Comparison of ENCODE assay signal across 9 mouse cellular contexts in the genomic region with DNA sequence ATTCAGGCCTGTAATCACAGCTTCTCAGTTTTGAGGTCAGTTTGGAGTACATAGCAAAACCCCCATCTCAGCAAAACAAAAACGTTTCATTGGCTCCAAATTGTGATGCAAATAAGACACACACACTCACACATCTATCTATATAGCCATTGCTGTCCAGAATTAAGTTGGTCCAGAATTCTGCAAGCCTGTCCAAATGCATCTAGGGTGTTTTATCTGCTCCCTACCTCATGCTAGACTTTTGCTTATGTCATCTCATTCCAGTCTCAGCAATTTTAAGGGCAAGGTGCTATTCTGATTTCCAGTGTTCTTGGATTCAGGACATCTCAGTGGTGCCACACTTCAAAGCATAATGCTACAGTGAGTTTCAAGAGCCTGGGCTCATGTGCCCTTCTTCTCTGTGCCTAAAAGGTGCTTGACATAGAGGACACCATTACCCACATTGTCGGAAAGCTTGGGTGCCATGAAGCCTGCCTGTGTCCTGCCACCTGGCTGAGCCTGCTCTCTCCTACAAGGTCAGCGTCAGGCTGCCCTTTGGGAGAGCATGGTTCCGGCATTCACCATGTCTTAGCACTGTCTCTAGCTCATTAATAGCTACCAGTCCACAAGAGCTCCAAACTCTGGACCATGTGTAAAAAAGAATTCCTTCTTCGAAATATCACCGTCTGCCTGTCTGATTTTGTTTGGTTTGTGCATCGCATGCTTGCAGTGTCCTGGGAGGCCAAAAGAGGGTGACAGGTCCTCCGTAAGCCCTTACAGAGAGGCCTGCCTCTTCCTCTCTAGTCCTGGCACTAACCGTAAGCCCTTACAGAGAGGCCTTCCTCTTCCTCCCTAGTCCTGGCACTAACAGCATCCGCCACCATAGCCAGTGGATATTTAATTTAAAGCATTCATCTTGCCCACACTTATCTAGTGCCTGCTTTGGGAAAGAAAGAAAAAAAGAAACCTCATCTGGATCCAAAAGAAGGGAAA. TPM values are rescaled to one million over a fixed set of nuclear protein-coding genes. Genes with fewer than 3 reads are reported as not detected.
A peak's percentile ranks its signal among the peaks of the same experiment; 100 is the strongest.
DNase-seq lines count a peak whose midpoint lies in the region; ATAC-seq and TF ChIP-seq lines count a peak whose summit lies in the region.
"Had no signal": no experiment of that assay in that cellular context is flagged by ENCODE, and none has a peak within 500 bp of the region (broad histone marks: within the 10 kb centered on the region; RNA-seq: fewer than 3 reads in every experiment).

No protein-coding gene starts in this region.

- WGBS in kidney, embryonic 15.5 days, result 78% methylated on average over 10 of the region's 10 CpGs
- 85% methylated on average over 10 of the region's 10 CpGs for WGBS in embryonic facial prominence, embryonic 12.5 days

- H3K79me2 ChIP-seq in myocyte (ENCODE audit: control insufficient read depth, insufficient read depth), result peaks cover 33% of the 10 kb centered on the region

- peak overlapping the region; percentile 100 for H3K27ac ChIP-seq in kidney, embryonic 15.5 days
- H3K27ac ChIP-seq in embryonic facial prominence, embryonic 12.5 days, result peak overlapping the region; percentile 100

- peak overlapping the region; percentile 64 for H3K4me2 ChIP-seq in kidney, embryonic 15.5 days
- peak overlapping the region; percentile 75; the same call in 1 of the 2 replicates for H3K4me2 ChIP-seq in embryonic facial prominence, embryonic 12.5 days (replicated peaks)
- peak overlapping the region; percentile 89 for H3K4me2 ChIP-seq in myocyte (ENCODE audit: low read depth)

- peaks cover 50% of the 10 kb centered on the region for H3K4me1 ChIP-seq in kidney, embryonic 15.5 days
- H3K4me1 ChIP-seq in embryonic facial prominence, embryonic 12.5 days, result peaks cover 46% of the 10 kb centered on the region

- ATAC-seq in kidney, embryonic 15.5 days (replicated peaks; ENCODE audit: low FRiP score), result no peak
- no peak for ATAC-seq in embryonic facial prominence, embryonic 12.5 days (ENCODE audit: insufficient number of reproducible peaks, insufficient read depth, low FRiP score, low TSS enrichment)

- H3ac ChIP-seq in myocyte (ENCODE audit: control insufficient read depth, insufficient read length), result no peak overlapping the region

- no peak for DNase-seq in kidney, adult 9 months
- DNase-seq in induced T-regulatory cell, adult 2 months (ENCODE audit: low read depth), result peak; percentile 48
- no peak for DNase-seq in right cerebral cortex, postnatal 36 days (ENCODE audit: low spot score in 2 of 2)
- DNase-seq in gastrocnemius, postnatal 36 days, result no peak
- no peak for DNase-seq in right cerebral cortex, postnatal 25 days

- intact Hi-C loops in gastrocnemius, postnatal 36 days (cut with DNase I), result no loop called here

- H3K27me3 ChIP-seq in kidney, embryonic 15.5 days, result no peaks in the 10 kb centered on the region
- H3K27me3 ChIP-seq in embryonic facial prominence, embryonic 12.5 days, result no peaks in the 10 kb centered on the region
- H3K27me3 ChIP-seq in myocyte (ENCODE audit: control insufficient read depth, insufficient read depth, insufficient read length), result no peaks in the 10 kb centered on the region
- H3K27me3 ChIP-seq: Patski had no signal

- no peak for TF ChIP-seq POLR2A in myocyte (IDR thresholded peaks at IDR 0.05; ENCODE audit: insufficient read length, low read depth)

- H3K9ac ChIP-seq in kidney, embryonic 15.5 days, result peak overlapping the region; percentile 64; the same call in 1 of the 2 replicates
- H3K9ac ChIP-seq in embryonic facial prominence, embryonic 12.5 days, result 0 out of 2 replicates have a peak overlapping the region, but pooled peaks have one; percentile 91

- peaks cover 20% of the 10 kb centered on the region for H3K36me3 ChIP-seq in kidney, embryonic 15.5 days
- H3K36me3 ChIP-seq in embryonic facial prominence, embryonic 12.5 days, result peaks cover 10% of the 10 kb centered on the region
- peaks cover 31% of the 10 kb centered on the region for H3K36me3 ChIP-seq in myocyte (ENCODE audit: control insufficient read depth, insufficient read depth)

- no peaks in the 10 kb centered on the region for H3K9me3 ChIP-seq in kidney, embryonic 15.5 days (replicated peaks)
- no peaks in the 10 kb centered on the region for H3K9me3 ChIP-seq in embryonic facial prominence, embryonic 12.5 days

- H3K4me3 ChIP-seq in kidney, embryonic 15.5 days (replicated peaks), result peak overlapping the region; percentile 76; the same call in 1 of the 2 replicates
- H3K4me3 ChIP-seq in embryonic facial prominence, embryonic 12.5 days, result peak overlapping the region; percentile 74
- peak overlapping the region; percentile 90 for H3K4me3 ChIP-seq in myocyte

TF ChIP-seq in myocyte, 11 proteins besides CTCF, POLR2A, EP300 and RAD21:
- TF ChIP-seq MYOD1 (IDR thresholded peaks at IDR 0.05; ENCODE audit: control insufficient read depth in 1 of 3, insufficient read length in 2 of 3, low read depth in 2 of 3) (no peak), TCF12 (IDR thresholded peaks at IDR 0.05; ENCODE audit: insufficient read depth, poor library complexity, severe bottlenecking) (no peak), CEBPB (IDR thresholded peaks at IDR 0.05; ENCODE audit: insufficient read depth, poor library complexity, severe bottlenecking) (no peak), TCF3 (IDR thresholded peaks at IDR 0.05; ENCODE audit: insufficient read length, low read depth) (no peak), USF1 (IDR thresholded peaks at IDR 0.05; ENCODE audit: low read depth) (no peak), POLR2AphosphoS2 (IDR thresholded peaks at IDR 0.05; ENCODE audit: insufficient read length, low read depth) (no peak), MAX (IDR thresholded peaks at IDR 0.05; ENCODE audit: low read depth) (no peak), E2F4 (IDR thresholded peaks at IDR 0.05; ENCODE audit: insufficient read depth) (no peak), REST (IDR thresholded peaks at IDR 0.05; ENCODE audit: insufficient read depth, insufficient read length) (no peak)
TF ChIP-seq in myocyte: peak in this region for 0.

RNA-seq across cellular contexts. Expression of a gene that starts 1.2 kb away (rescaled TPM):
- polyA plus RNA-seq in kidney, embryonic 15.5 days (2015; fragmentation: Nextera tagmentation; extraction: Ambion mirVana), result 194 and 213 TPM in 2 replicates
- polyA plus RNA-seq in embryonic facial prominence, embryonic 12.5 days (2016; fragmentation: Nextera tagmentation; extraction: Ambion mirVana), result 177 and 187 TPM in 2 replicates
- 45.2 TPM for polyA plus RNA-seq in myocyte (2012; fragmentation: generic; extraction: Trizol)
- total RNA-seq in gastrocnemius, postnatal 36 days (2021), result 10 to 100 TPM; 25.4 to 31.2 TPM

RNA-seq across cellular contexts. Expression of a gene that starts 19.3 kb away (rescaled TPM):
- 268 and 279 TPM in 2 replicates for polyA plus RNA-seq in kidney, embryonic 15.5 days (2015; fragmentation: Nextera tagmentation; extraction: Ambion mirVana)
- 342 and 361 TPM in 2 replicates for polyA plus RNA-seq in embryonic facial prominence, embryonic 12.5 days (2016; fragmentation: Nextera tagmentation; extraction: Ambion mirVana)
- 22.3 TPM for polyA plus RNA-seq in myocyte (2012; fragmentation: generic; extraction: Trizol)
- total RNA-seq in gastrocnemius, postnatal 36 days (2021), result 10 to 100 TPM; 23.7 to 23.9 TPM

RNA-seq across cellular contexts. Expression of a gene that starts 20.3 kb away (rescaled TPM):
- polyA plus RNA-seq in kidney, embryonic 15.5 days (2015; fragmentation: Nextera tagmentation; extraction: Ambion mirVana), result 0.64 and 0.95 TPM in 2 replicates
- polyA plus RNA-seq in embryonic facial prominence, embryonic 12.5 days (2016; fragmentation: Nextera tagmentation; extraction: Ambion mirVana), result 0.19 and 0.38 TPM in 2 replicates
- not detected for polyA plus RNA-seq in myocyte (2012; fragmentation: generic; extraction: Trizol)
- under 1 TPM; 0.07 to 0.08 TPM for total RNA-seq in gastrocnemius, postnatal 36 days (2021)

RNA-seq across cellular contexts. Expression of a gene that starts 45.7 kb away (rescaled TPM):
- 70.1 and 71.8 TPM in 2 replicates for polyA plus RNA-seq in kidney, embryonic 15.5 days (2015; fragmentation: Nextera tagmentation; extraction: Ambion mirVana)
- polyA plus RNA-seq in embryonic facial prominence, embryonic 12.5 days (2016; fragmentation: Nextera tagmentation; extraction: Ambion mirVana), result 51.6 and 59.7 TPM in 2 replicates
- polyA plus RNA-seq in myocyte (2012; fragmentation: generic; extraction: Trizol), result 29.8 TPM
- total RNA-seq in gastrocnemius, postnatal 36 days (2021), result 10 to 100 TPM; 16.4 to 18.7 TPM

Comparison
In these comparisons a context has a peak if more than half of its experiments do, and no peak if none do; other contexts are left out.
1. RNA of a gene that starts 19.3 kb away (polyA plus RNA-seq): 342 to 361 TPM in embryonic facial prominence, embryonic 12.5 days and 268 to 279 TPM in kidney, embryonic 15.5 days; 22.3 TPM in myocyte (single experiment); every median in the first group is over 10 times any median in the second.
2. Peak in every context shown above with its lines, with median percentiles within 50 percentile points of each other: H3K4me2 ChIP-seq and H3K4me3 ChIP-seq.